Mouse (Mus musculus): Measurements from ENCODE around the gene Susd1. TPM values are rescaled to one million over a fixed set of nuclear protein-coding genes. Genes with fewer than 3 reads are reported as not detected.

The Susd1 gene
- total RNA-seq, 2 experiments from 2014 or later, result 8.6 to 9.8 TPM

DNA sequence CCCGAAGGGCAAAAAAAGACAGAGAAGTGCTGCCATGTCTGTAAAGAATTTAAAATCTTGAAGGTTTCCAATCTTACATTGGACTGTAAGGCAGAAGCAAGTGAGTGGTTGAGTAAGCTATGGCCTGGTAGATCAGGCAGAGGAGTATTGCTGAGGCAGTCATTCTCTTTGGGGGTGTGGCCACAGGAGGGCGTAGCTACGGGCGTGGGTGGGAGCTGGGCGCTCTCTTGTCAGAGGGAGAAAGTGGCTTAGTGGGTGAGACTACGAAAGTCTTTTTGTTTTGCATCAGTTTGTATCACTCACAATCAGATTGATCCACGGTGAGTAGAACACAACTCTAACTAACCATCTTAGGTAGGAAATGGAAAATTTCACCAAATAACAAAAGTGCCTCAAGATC, 160.0 kb downstream of the Susd1 start:
- DNase-seq (ENCODE audit: extremely low spot score in 1 of 2, low spot score in 2 of 2), result no peak
- intact Hi-C loops (cut with DNase I), result no loop called here

DNA sequence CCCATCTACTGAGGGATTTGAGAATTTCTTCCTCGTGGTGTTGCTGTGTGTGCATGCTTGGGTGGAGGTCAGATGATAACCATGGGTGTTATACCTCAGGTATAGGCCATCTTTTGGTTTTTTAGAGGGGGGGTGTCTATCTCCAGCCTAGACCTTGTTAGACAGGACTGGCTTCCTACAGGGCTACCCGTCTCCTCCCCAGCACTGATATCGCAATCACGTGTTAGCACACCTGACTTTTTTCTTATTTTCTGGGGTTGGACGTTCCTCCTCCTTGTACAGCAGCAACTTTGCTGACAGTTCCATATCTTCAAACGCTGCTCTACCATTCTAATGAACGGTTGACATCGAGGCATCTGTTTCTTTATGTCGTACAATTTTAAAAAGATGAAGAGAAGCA, 160.5 kb downstream of the Susd1 start:
- intact Hi-C loops (cut with DNase I), result no loop called here
- DNase-seq (ENCODE audit: extremely low spot score in 1 of 2, low spot score in 2 of 2), result no peak

DNA sequence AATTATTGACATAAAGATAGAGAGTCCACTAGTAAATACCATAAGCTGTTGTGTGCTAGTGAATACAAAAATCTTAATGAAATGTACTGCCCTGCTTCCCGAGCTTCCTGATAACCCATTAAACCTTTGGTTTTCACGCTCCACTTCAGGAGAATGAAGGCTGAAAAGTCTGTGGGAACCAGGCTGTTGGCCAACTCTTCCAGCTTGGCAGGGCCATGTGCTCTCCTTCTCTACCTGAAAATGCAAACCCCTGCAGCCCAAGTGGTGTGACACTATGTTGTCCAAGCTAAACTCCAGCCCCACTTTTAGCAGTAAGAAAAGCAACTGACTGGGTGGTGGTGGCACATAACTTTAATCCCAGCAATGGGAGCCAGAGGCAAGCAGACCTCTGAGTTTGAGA, 162.5 kb downstream of the Susd1 start:
- DNase-seq (ENCODE audit: extremely low spot score in 1 of 2, low spot score in 2 of 2), result no peak
- intact Hi-C loops (cut with DNase I), result no loop called here

DNA sequence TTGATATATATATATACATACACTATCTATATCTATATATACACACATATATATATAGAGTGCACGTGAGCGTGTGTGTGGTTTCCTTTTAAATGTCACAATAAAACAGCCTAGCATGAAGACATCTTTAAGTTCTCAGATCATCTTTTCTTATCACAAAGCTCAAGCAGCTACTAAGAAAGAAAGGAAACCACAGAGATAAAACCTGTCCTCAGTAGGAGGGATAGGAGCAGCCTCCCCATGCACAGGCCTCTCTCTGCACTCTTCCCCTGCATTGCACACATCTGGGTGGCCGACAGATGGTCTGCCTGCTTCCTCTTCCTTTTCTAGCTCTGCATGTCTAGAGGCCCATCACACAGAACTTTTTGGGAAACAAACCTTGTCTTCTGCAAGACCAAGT, 162.9 kb downstream of the Susd1 start:
- intact Hi-C loops (cut with DNase I), result no loop called here

DNA sequence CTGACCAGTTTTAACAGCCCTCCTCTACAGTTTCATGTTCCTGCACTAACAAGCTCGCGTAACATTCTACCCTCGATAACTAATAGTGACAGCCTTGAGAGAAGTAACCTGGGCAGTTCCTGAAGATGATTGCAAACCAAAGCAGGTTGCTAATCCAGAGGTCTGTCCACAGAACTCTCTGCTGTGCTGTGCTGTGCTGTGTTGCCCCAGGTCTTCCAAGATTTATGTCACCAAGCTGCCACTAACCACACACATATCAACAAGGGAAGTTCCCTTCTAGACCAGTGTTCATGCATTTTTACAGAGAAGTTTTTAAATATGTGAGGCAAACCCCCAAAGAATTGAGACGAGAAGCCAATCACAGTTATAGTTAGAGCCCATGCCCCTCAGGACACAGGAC, 164.3 kb downstream of the Susd1 start:
- intact Hi-C loops (cut with DNase I), result no loop called here
- DNase-seq (ENCODE audit: extremely low spot score in 1 of 2, low spot score in 2 of 2), result no peak

More for the DNA sequence above, 162.9 kb downstream of the Susd1 start:
- no peak for DNase-seq (ENCODE audit: extremely low spot score in 1 of 2, low spot score in 2 of 2)

DNA sequence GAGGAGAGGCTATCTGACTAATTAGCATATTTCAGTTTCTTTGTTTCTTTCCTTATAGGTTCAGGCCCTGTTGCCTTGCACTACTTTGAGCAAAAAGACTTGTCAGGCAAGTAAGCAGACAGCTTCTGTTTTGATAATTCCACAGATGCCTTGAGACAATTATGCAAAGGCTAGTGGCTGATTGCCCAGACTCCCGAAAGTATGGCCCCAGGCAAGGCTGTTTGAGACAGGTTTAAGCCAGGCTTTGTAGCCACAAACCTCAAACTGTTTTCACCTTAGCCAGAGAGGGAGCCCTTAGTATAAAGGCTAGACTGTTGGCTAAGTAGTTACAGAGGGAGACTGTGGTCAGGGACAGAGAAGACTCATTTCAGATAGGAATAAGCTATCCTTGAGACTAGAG, 165.1 kb downstream of the Susd1 start:
- intact Hi-C loops (cut with DNase I), result no loop called here
- no peak for DNase-seq (ENCODE audit: extremely low spot score in 1 of 2, low spot score in 2 of 2)

DNA sequence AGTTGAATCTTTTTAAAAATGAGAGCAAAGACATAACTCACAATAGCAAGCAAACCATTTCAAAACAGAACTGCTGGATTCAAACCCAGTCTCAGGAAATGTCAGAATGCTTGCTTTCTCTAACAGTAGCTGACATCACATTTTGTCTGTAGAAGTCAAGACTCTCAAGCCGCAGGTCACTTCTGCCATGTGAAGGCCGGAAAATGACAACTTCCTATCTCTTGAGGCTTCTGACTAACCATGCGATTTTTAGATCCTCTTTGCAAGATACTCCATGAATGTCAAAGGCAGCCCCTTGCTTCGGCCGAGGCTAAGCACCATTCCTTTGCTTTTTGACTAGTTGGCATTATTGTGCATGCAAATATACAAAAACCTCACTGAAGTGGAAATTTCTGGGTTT, 172.8 kb downstream of the Susd1 start:
- intact Hi-C loops (cut with DNase I), result no loop called here
- DNase-seq (ENCODE audit: extremely low spot score in 1 of 2, low spot score in 2 of 2), result no peak

DNA sequence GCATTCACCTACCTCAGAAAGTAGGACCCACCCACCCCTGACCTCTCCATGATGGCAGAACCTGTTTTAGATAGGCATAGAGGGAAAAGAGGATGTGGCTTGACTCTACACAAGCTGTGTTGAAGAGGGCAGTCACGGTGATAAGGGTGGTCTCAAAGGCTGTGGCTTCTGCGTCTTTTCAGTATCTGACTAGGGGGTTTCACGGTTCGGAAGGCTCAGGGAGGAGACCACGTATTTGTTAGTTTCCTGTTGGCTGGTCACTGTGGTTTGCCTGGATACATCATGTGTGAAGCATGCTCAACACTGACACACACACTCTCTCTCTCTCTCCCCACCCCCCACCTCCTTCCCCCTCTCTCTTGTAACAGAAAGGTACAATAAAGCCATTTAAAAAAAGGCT, 173.3 kb downstream of the Susd1 start:
- no peak for DNase-seq (ENCODE audit: extremely low spot score in 1 of 2, low spot score in 2 of 2)
- intact Hi-C loops (cut with DNase I), result no loop called here

Other genes starting within 250 kb of the Susd1 start
- 100 to 1,000 TPM; 102 to 104 TPM for gene Ugcg, start 249.4 kb downstream of the Susd1 start, total RNA-seq (2021)
- gene Ptbp3, start 110.7 kb upstream of the Susd1 start, total RNA-seq (2021), result 10 to 100 TPM; 24.9 to 27.4 TPM
- gene Hsdl2, start 142.9 kb upstream of the Susd1 start, total RNA-seq (2021), result 10 to 100 TPM; 21.8 to 22.7 TPM
- gene E130308A19Rik, start 187.6 kb upstream of the Susd1 start, total RNA-seq (2021), result 1 to 10 TPM; 9.3 to 10.0 TPM

All from left cerebral cortex, postnatal 10 days (tissue).